Mouse (Mus musculus) heart, postnatal 4 days (tissue): Measurements from ENCODE around the gene Vmn1r194. TPM values are rescaled to one million over a fixed set of nuclear protein-coding genes. Genes with fewer than 3 reads are reported as not detected.
"Not testable (repeated sequence)": the region's sequence is repeated elsewhere in the genome, so short reads cannot be mapped to it uniquely, and the experiment has no call there.

Source experiments
- DNase-seq: peaks from one replicate; pipeline ENCODE4 v3.0.0; 2021
- microRNA-seq, 2 experiments: library from miRNA; unstranded; fragments of <30 nt; microRNA quantifications; one replicate each; pipeline ENCODE4 v1.2.0; 2021 to 2022
- total RNA-seq, 2 experiments: library from RNA; stranded (reverse); gene quantifications; 2 replicates each; pipeline ENCODE4 v1.2.3; 2021

The Vmn1r194 gene
- total RNA-seq: not detected

DNA sequence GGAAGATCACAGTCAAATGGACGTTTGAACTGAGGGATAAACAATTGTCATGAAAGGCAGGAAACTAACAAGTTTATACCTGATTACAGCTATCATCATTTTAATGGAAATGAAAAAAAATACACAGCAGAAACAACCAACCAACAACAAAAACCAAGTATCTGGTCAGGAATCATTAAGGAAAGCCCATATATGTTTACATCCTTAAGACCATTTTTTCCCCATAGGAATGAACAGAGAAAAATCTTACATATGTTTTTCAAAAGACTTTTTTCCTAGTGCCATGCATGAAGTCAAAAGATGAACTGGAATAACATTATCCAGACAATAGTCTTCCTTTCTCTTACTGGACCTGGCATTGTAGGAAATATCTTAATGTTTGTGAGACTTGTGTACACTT, at the start of gene Vmn1r194:
Gene Vmn1r194, plus strand, starts transcription at position 301 of the 400 bp plus-strand sequence.
- DNase-seq: no peak

DNA sequence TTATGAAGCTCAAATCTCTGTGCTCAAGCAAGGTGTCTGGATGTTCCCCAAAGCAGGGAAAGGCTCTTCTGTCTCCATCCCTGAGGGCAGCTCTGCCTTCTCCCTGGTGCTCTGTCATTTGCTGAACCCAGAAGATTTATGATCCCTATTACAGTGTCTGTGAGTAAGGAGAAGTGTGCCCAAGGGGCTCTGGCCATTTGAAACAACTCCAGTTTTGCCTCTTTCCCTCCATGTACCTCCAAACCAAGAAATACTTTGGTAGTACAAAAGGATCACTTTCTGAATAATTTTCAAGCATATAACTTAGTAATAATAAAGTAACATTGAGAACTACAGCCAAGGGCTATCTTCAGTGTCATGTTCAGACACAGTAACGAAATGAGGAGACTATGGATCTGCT, 21.0 kb upstream of the Vmn1r194 start, which contains the start of gene Vmn1r193:
Gene Vmn1r193, minus strand, starts transcription at position 101 of the 400 bp plus-strand sequence.
- not testable (repeated sequence) for DNase-seq

DNA sequence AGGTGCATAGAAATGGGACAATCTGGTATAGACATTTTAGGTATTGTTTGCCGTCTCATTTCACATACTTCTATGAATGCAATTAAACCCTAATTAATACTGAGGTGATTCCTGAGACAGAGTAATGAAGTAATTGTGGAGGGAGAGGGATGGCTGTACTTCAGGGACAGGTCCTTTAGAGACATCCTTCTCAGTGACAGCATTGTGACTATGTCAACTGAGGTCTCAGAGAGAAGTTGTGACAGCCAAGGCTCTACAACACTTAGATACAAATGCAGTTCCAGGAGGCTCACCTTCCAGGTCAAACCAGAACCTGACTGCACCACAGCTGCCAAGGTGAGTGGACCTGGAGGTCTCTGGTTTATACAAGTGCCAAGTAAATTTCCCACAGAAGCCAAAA, 26.2 kb downstream of the Vmn1r194 start, which contains the start of gene Vmn1r195:
Gene Vmn1r195, plus strand, starts transcription at position 301 of the 400 bp plus-strand sequence.
- not testable (repeated sequence) for DNase-seq

DNA sequence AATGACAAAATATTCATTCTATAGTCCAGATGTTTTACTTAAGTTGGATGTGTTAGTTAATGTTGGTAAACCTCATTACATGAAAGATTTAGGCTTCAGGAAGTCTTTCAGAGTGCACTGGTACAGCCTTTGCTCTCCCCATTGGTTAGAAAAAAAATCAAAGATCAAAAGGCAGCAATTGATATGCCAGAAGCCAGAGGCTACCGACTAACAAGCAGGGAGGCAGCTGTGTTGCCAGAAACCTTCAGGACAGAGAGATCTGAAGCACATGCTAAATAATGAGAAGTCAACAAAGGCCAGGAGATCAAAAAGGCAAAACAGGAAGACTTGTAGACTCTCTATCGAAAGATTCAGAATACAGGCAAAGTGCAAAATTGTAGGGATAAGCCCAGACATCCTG, 27.7 kb downstream of the Vmn1r194 start:
- no peak for DNase-seq

DNA sequence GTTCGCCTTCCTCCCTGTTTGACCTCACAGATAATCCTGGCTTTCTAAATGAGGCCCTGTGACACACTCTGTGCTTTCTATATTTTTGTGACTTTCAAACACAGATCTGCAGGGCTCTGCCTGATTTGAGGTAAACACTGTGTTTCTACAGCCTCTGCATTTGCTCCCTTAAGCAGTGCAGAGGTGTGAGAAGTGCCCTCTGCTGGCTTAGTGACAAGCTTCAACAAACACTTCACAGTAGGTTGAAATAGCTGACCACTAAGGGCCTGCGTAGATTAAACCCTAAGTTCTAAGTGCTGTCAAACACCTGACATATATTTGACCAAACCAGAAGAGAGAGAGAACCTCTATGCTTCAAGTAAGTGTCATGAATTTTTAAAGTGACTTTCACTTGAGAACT, 40.6 kb downstream of the Vmn1r194 start:
- DNase-seq: no peak

DNA sequence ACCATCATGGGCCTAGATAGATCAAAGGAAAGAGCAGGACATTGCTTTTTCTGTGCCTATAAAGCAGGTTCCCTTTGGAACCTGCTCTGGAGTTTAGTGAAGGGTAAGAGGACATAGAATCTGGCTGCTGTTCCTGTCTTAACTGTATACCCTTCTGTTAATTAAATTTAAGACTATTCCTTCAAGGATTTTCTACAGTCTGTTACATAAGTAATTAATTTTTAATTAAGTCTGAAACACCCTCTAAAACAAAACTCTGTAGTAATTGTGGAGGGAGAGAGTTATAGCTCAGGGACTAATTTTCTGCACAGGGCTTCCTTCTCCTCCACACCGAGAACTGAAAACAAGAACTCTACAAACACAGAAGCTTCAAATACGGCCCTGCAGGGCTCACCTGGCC, 45.6 kb downstream of the Vmn1r194 start, which contains the start of gene Vmn1r196:
Gene Vmn1r196, plus strand, starts transcription at position 301 of the 400 bp plus-strand sequence.
- no peak for DNase-seq

Small RNAs within 50 kb of the gene (microRNA-seq; reads per million reads assigned to microRNA genes)
- gene Gm23282 (0 reads per million in 2 experiments), gene Gm25084 (0 reads per million in 2 experiments)

Other genes with a start within 250 kb of the Vmn1r194 start
- gene Prss16, start 234.5 kb upstream of the Vmn1r194 start, total RNA-seq: not detected
- 100 to 1,000 TPM; 504 to 579 TPM for gene Hist1h2ah, start 208.6 kb upstream of the Vmn1r194 start, total RNA-seq
- 100 to 1,000 TPM; 416 to 424 TPM for gene Hist1h2bk, start 208.3 kb upstream of the Vmn1r194 start, total RNA-seq
- gene Hist1h4i, start 202.9 kb upstream of the Vmn1r194 start, total RNA-seq: 100 to 1,000 TPM; 139 to 147 TPM
- 100 to 1,000 TPM; 359 to 370 TPM for gene Hist1h2ag, start 201.3 kb upstream of the Vmn1r194 start, total RNA-seq
- 100 to 1,000 TPM; 284 to 295 TPM for gene Hist1h2bj, start 201.0 kb upstream of the Vmn1r194 start, total RNA-seq
- gene Vmn1r188, start 159.8 kb upstream of the Vmn1r194 start, total RNA-seq: not detected
- not detected for gene Vmn1r189, start 138.4 kb upstream of the Vmn1r194 start, total RNA-seq
- gene Vmn1r191, start 60.2 kb upstream of the Vmn1r194 start, total RNA-seq: not detected
- gene Vmn1r192, start 53.1 kb upstream of the Vmn1r194 start, total RNA-seq: not detected
- gene Vmn1r193, start 21.1 kb upstream of the Vmn1r194 start, total RNA-seq: not detected
- not detected for gene Vmn1r195, start 26.3 kb downstream of the Vmn1r194 start, total RNA-seq
- not detected for gene Vmn1r196, start 45.7 kb downstream of the Vmn1r194 start, total RNA-seq
- gene Vmn1r197, start 80.4 kb downstream of the Vmn1r194 start, total RNA-seq: not detected
- gene Vmn1r198, start 106.1 kb downstream of the Vmn1r194 start, total RNA-seq: not detected
- not detected for gene Vmn1r199, start 135.6 kb downstream of the Vmn1r194 start, total RNA-seq
- not detected for gene Vmn1r200, start 146.2 kb downstream of the Vmn1r194 start, total RNA-seq
- gene Vmn1r201, start 227.7 kb downstream of the Vmn1r194 start, total RNA-seq: not detected